Mouse (Mus musculus): ENCODE measurements around the gene Vmn1r27. TPM values are rescaled to one million over a fixed set of nuclear protein-coding genes. Genes with fewer than 3 reads are reported as not detected.

Gene Vmn1r27
- total RNA-seq (2021): not detected

GRCm38 (mm10) chr6:58218721-58219120 is at the start of gene Vmn1r27:
Gene Vmn1r27, minus strand, starts transcription at chr6:58218821.
- DNase-seq: no peak

- DNase-seq: no peak
These were observed 43.1 kb upstream of the Vmn1r27 start, which contains the start of gene Vmn1r28 for GRCm38 (mm10) chr6:58261737-58262136. Gene Vmn1r28, plus strand, starts transcription at chr6:58262037.

- no peak for DNase-seq
These were observed 2.5 kb downstream of the Vmn1r27 start for GRCm38 (mm10) chr6:58216119-58216518.

Other genes with a start within 250 kb of the Vmn1r27 start
- gene Vmn1r25, start 238.0 kb downstream of the Vmn1r27 start, total RNA-seq (2021): not detected
- not detected for gene Vmn1r26, start 203.7 kb downstream of the Vmn1r27 start, total RNA-seq (2021)
- not detected for gene Vmn1r28, start 43.2 kb upstream of the Vmn1r27 start, total RNA-seq (2021)
- not detected for gene Vmn1r29, start 82.7 kb upstream of the Vmn1r27 start, total RNA-seq (2021)
- gene Vmn1r30, start 224.6 kb upstream of the Vmn1r27 start, total RNA-seq (2021): not detected

All from layer of hippocampus, postnatal 36 days (tissue).